In the genomic region with DNA sequence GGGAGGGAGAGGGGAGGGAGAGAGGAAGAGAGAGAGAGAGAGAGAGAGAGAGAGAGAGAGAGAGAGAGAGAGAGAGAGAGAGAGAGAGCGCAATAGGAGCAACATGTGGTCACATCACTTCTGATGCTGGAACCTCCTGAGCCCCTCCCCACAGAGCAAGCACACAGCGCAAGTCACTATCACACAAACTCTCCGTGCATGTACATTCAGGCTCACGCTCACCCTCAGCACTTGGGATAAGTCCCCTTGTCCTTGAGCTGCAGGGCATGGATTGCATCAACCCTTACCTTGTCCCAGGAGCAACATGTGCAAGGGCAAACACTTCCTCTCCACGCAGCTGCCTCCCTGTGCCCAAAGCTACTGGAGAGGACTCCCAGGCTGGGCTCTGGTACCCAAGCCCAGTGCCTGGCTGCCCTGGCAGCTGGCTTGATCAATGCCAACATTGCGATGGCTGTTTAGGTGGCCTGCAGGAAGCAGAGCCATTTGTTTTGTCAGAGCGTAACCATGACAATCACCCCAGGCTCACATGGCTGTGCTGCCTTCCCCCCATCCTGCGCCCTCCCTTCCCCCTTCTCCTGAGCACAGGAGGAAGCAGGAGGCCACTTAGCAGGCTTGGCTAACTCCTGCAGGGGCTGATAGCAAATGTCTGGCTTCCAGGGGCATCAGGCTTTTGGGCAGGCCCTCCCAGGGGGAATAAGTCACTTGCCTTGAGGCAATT, we compare ENCODE assay signal across 11 mouse cellular contexts. TPM values are rescaled to one million over a fixed set of nuclear protein-coding genes. Genes with fewer than 3 reads are reported as not detected.
DNase-seq lines count a peak whose midpoint lies in the region; ATAC-seq and TF ChIP-seq lines count a peak whose summit lies in the region.
"Had no signal": no experiment of that assay in that cellular context is flagged by ENCODE, and none has a peak within 500 bp of the region (broad histone marks: within the 10 kb centered on the region; RNA-seq: fewer than 3 reads in every experiment).

A gene (minus strand): TSS at position 457 of the 718 bp plus-strand sequence.

- peak within 1 kb of the TSS; percentile 38 for H3K4me3 ChIP-seq in megakaryocyte, embryonic 14.5 days (replicated peaks)
- 0 out of 2 replicates have a peak within 1 kb of the TSS, but pooled peaks have one; percentile 15 for H3K4me3 ChIP-seq in limb, embryonic 10.5 days
- no peak within 1 kb of the TSS for H3K4me3 ChIP-seq in thymus, adult 2 months (ENCODE audit: control insufficient read depth, insufficient read depth, low read length)
- H3K4me3 ChIP-seq: erythroblast, embryonic 14.5 days; heart, embryonic 12.5 days; liver, embryonic 15.5 days had no signal

- no peak for TF ChIP-seq POLR2A in thymus, adult 2 months (IDR thresholded peaks at IDR 0.05; ENCODE audit: control insufficient read depth, extremely low read depth, insufficient read depth, low read length, poor library complexity)

- ATAC-seq in megakaryocyte, adult 5-6 weeks (ENCODE audit: poor library complexity, severe bottlenecking) = no peak
- ATAC-seq in megakaryocyte progenitor cell, adult 5-6 weeks (replicated peaks; ENCODE audit: poor library complexity) = no peak

- DNase-seq in adrenal gland, adult 2 months = peak; percentile 10
- DNase-seq in adrenal gland, adult 8-10 months = no peak
- peak; percentile 51 for DNase-seq in limb, embryonic 10.5 days (ENCODE audit: low spot score)
- DNase-seq in retina, embryonic 14.5 days (ENCODE audit: low spot score) = peak; percentile 63
- DNase-seq in thymus, adult 2 months = no peak

- H3K36me3 ChIP-seq in megakaryocyte, embryonic 14.5 days (replicated peaks; ENCODE audit: low read length) = no peaks in the 10 kb centered on the region
- H3K36me3 ChIP-seq in limb, embryonic 10.5 days = no peaks in the 10 kb centered on the region
- H3K36me3 ChIP-seq in thymus, adult 2 months (ENCODE audit: control insufficient read depth, insufficient read depth, low read length) = no peaks in the 10 kb centered on the region
- H3K36me3 ChIP-seq: heart, embryonic 12.5 days; liver, embryonic 15.5 days had no signal

- peaks cover 18% of the 10 kb centered on the region for H3K27me3 ChIP-seq in megakaryocyte, embryonic 14.5 days (replicated peaks)
- H3K27me3 ChIP-seq in limb, embryonic 10.5 days (ENCODE audit: low read depth, poor library complexity, severe bottlenecking) = no peaks in the 10 kb centered on the region
- H3K27me3 ChIP-seq in thymus, adult 2 months (ENCODE audit: control insufficient read depth, insufficient read depth, low read length) = no peaks in the 10 kb centered on the region
- H3K27me3 ChIP-seq: liver, embryonic 15.5 days had no signal

- peaks cover 18% of the 10 kb centered on the region for H3K9me3 ChIP-seq in megakaryocyte, embryonic 14.5 days
- H3K9me3 ChIP-seq in limb, embryonic 10.5 days (replicated peaks) = no peaks in the 10 kb centered on the region
- H3K9me3 ChIP-seq: liver, embryonic 15.5 days had no signal

- 22% methylated on average over 8 of the region's 8 CpGs for WGBS in limb, embryonic 10.5 days
- 30% methylated on average over 8 of the region's 8 CpGs for WGBS in thymus, adult 2 months

- H3K4me1 ChIP-seq in megakaryocyte, embryonic 14.5 days = peaks cover 5% of the 10 kb centered on the region; the same call in 1 of the 2 replicates
- H3K4me1 ChIP-seq in limb, embryonic 10.5 days = peaks cover 22% of the 10 kb centered on the region
- no peaks in the 10 kb centered on the region for H3K4me1 ChIP-seq in thymus, adult 2 months (replicated peaks; ENCODE audit: control insufficient read depth, insufficient read depth, low read length)
- H3K4me1 ChIP-seq: liver, embryonic 15.5 days had no signal

- peak within 1 kb of the TSS; percentile 30; the same call in 1 of the 2 replicates for H3K27ac ChIP-seq in limb, embryonic 10.5 days
- no peak within 1 kb of the TSS for H3K27ac ChIP-seq in thymus, adult 2 months (ENCODE audit: control insufficient read depth, insufficient read depth, low read length)
- H3K27ac ChIP-seq: liver, embryonic 15.5 days had no signal

- TF ChIP-seq CTCF in thymus, adult 2 months (IDR thresholded peaks at IDR 0.05; ENCODE audit: borderline replicate concordance, control insufficient read depth, extremely low read depth, insufficient read depth, low read length, poor library complexity) = no peak

RNA-seq across cellular contexts. Expression of the gene that starts here (rescaled TPM):
- total RNA-seq in adrenal gland, adult 2 months (2021) = not detected
- not detected in 2 replicates for polyA plus RNA-seq in adrenal gland, adult 2 months (2012; rRNA removed)
- under 1 TPM in 1 of 4 experiments, not detected in 3; 0.06 TPM for total RNA-seq in adrenal gland, adult 8-10 months (2022)
- polyA plus RNA-seq in megakaryocyte, embryonic 14.5 days (2012; ENCODE audit: insufficient read depth, low replicate concordance) = not detected in 2 replicates
- total RNA-seq in megakaryocyte, adult 5-6 weeks (2015) = not detected in 2 replicates
- not detected in 2 replicates for total RNA-seq in megakaryocyte, adult 5-6 weeks (2017)
- 0.14 and 0.18 TPM in 2 replicates for polyA plus RNA-seq in limb, embryonic 10.5 days (2016; fragmentation: Nextera tagmentation; extraction: Ambion mirVana)
- 0.08 and 0.09 TPM in 2 replicates for polyA plus RNA-seq in thymus, adult 2 months (2012; rRNA removed)
- total RNA-seq in megakaryocyte progenitor cell, adult 5-6 weeks (2015) = not detected in 2 replicates
- not detected in 2 replicates for total RNA-seq in megakaryocyte progenitor cell, adult 5-6 weeks (2017)
- polyA plus RNA-seq: erythroblast, embryonic 14.5 days; heart, embryonic 12.5 days; liver, embryonic 15.5 days had no signal

Comparison
In these comparisons a context has a peak if more than half of its experiments do, and no peak if none do; other contexts are left out.
1. Peak in DNase-seq in adrenal gland, adult 2 months; RNA of the gene not detected or under 1 TPM.
2. Peak in DNase-seq, H3K4me3 ChIP-seq and H3K27ac ChIP-seq in limb, embryonic 10.5 days; RNA of the gene not detected or under 1 TPM.